Mouse (Mus musculus): ENCODE measurements around the gene Rnf212.
"Not testable (repeated sequence)": the region's sequence is repeated elsewhere in the genome, so short reads cannot be mapped to it uniquely, and the experiment has no call there.

Rnf212 gene

DNA sequence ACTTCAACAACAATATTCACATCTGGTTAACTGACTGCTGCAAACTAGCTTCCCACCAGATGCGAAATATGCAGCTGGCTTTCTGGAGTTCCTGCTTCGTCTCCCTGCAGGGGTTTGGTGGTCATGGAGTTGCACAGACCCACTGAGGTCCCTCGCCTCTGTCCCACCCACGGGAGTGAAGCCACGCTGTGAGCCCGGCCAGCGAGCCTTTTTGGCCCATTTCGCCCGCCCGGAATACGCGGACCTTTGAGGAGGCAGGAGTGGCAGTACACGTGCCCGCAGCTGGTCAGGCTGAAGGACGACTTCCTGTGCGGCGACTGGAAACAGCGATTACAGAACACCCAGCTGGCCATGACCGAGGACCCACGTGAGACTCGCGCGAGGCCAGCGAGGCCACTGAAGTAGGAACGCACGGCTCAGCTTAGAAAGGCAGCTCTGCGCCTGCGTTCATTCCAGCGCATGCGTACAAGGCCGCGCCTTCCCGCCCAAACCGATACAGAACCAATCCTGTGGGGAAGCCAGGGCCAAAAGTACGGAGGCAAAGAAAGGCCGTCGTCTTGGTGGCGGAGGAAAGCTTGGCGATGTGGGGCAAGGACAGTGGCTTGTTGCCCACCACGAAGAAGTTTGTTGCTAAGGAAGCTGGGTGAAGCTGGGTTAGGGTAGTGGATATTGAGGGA is at the start of gene Rnf212:
TSS of gene Rnf212 (minus strand) at position 353 of the 677 bp plus-strand sequence.
- DNase-seq (ENCODE audit: low read depth): no peak

DNA sequence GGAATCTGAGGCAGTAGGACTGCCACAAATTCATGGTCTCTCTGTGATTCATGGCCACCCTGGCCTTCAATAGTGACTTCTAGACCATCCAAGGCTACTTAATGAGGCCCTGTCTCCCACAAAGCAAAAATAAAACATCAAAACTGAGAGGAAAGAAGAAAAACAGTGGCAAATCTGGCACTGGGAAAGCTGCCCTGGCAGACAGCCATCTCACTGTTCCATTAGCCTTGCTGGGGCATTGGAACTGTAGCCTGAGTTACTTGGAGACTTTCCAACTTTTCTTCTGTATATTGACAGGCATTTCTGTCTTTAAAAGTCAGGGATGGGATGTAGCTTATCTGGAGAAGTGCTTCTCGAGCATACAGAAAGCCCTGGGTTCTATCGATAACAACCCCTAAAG is 48.5 kb upstream of the Rnf212 start:
- DNase-seq (ENCODE audit: low read depth): no peak

DNA sequence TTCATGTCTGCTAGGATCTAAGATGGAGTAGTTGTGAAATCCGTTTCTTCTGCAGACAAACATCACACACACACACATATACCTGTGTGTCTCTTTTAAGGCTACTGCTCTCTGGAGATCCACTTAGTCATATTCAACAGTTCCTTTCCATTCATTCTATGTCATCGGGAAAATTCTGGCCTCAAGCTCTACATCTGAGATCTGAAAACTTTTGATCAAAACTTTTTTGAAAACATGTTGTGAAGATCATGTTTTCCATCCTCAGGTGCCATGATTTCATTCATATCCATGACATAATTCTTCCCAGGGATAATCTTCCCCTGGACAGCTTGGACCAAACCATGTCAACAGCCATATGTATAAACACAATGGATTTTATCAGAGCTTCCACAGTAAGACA is 34.0 kb upstream of the Rnf212 start, which contains the start of gene Vmn2r8:
TSS of gene Vmn2r8 (minus strand) at position 101 of the 400 bp plus-strand sequence.
- DNase-seq (ENCODE audit: low read depth): not testable (repeated sequence)

DNA sequence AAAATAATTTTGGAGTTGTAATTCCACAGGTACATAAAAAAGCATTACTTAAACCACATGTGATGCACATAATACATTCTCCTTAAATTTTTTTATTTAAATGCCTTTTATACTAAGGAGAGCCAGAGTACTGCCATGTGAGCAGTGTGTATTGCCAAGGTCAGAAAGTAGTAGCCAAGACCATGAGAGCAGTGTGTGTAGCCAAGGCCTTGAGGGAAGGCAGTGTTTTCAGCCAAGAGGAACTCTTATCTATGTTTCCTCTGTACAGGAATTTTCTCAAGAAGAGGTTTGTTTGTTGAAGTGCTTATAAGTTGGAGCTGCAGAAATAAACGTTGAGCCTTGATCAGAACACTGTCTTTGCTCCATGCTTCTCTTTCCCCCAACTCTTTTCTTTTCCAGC is 28.9 kb upstream of the Rnf212 start:
- no peak for DNase-seq (ENCODE audit: low read depth)

DNA sequence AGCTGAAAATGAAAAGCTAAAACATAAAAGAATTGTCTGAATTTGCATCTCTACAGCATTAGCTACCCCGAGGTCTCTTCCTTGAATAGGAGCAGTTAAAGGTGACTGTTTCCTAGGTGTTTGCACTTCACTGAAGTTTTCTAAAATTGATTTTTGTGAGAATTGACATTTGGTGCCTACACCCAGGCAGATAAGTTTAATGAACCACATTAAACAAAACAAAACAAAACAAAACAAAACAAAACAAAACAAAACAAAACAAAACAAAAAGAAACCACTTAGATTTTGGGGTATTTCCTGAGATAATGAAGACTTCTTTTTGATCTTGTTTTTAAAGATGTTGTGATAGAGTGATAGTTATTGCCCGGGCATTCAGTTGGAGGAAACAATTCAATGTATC is 20.5 kb upstream of the Rnf212 start, which contains the start of gene Tmed11:
TSS of gene Tmed11 (minus strand) at position 101 of the 400 bp plus-strand sequence.
- DNase-seq (ENCODE audit: low read depth): not testable (repeated sequence)

DNA sequence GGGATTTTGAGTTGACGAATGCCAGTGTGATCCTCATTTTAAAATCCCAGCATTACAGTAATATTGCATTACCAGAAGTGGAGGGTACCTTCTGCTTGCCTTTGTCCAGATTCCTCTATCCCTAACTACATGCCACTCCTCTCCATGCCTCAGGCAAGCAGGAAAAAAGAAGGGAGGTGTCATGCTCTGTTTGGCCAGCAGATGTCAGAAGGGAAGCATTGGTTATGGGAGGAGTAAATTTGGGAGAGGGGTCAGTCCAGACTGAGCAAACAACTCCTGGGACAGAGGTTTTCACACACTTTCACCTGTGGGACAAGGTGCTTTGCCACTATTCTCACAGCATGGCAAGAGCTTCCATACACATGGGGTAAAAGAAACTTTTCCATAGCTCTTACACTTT is 15.6 kb upstream of the Rnf212 start:
- not testable (repeated sequence) for DNase-seq (ENCODE audit: low read depth)

DNA sequence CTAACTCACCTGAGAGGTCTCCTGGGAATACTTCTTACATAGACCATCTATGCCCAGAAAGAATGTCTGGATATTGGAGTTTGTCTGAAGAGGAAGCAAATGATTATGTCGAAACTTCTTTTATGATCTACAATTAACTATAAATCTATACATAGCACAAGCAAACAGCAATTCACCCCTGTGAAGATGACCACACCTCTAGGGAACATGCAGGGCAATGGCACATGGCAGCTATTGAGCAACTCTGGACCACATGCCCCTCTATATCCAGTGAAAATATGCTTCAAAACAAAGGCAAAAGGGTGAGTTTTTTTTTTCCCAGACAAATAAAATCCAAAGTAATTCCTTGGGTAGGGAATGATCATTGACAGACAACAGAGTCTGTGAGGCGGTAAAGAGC is 14.8 kb downstream of the Rnf212 start:
- DNase-seq (ENCODE audit: low read depth): no peak

DNA sequence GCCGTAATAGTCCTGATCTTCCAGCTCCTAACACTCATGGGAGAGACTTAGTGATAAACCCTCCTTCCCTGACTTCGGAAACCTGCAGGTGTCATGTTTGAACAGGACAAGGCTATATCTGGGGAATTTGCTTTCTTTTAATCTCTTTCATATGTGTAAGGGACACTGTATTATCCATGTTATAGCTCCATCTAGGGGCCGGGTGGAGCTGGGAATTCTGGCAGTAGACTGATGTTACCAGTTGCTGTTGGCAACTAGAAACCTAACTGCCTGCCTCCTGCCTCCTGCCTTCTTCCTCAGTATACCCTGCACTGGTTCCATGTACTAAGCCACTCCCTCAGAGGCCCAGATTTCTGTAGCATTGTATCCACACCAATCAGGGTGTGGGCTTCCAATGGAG is 16.4 kb downstream of the Rnf212 start:
- peak; percentile 3 for DNase-seq (ENCODE audit: low read depth)

DNA sequence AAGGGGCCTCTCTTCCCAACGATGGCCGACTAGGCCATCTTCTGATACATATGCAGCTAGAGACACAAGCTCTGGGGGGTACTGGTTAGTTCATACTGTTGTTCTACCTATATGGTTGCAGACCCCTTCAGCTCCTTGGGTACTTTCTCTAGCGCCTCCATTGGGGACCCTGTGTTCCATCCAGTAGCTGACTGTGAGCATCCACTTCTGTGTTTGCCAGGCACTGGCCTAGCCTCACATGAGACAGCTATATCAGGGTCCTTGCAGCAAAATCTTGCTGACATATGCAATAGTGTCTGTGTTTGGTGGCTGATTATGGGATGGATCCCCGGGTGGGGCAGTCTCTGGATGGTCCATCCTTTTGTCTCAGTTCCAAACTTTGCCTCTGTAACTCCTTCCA is 23.5 kb downstream of the Rnf212 start:
- not testable (repeated sequence) for DNase-seq (ENCODE audit: low read depth)

DNA sequence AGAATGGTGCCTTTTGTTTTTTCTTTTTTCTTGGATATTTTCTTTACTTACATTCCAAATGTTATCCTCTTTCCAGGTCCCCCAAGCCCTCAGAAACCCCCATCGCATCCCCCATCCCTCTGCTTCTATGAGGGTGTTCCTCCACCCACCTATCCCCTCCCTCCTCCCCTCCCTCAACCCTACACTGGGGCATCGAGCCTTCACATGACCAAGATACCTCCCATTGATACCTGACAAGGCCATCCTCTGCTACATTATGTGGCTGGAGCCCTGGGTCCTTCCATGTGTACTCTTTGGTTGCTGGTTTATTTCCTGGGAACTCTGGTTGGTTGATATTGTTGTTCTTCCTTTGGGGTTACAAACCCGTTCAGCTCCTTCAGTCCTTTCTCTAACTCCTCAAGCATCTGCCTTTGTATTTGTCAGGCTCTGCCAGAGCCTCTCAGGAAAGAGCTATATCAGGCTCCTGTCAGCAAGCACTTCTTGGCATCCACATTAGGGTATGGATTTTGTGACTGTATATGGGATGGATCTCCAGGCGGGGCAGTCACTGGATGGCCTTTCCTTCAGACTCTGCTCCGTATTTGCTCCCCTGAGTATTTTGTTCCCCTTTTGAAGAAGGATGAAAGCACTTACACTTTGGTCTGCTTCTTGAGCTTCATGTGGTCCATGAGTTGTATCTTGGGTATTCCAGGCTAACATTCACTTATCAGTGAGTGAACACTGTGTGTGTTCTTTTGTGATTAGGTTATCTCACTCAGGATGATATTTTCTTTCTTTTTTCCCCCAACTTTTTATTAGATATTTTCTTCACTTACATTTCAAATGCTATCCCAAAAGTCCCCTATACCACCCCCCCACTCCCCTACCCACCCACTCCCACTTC is 24.2 kb downstream of the Rnf212 start:
- no peak for DNase-seq (ENCODE audit: low read depth)

DNA sequence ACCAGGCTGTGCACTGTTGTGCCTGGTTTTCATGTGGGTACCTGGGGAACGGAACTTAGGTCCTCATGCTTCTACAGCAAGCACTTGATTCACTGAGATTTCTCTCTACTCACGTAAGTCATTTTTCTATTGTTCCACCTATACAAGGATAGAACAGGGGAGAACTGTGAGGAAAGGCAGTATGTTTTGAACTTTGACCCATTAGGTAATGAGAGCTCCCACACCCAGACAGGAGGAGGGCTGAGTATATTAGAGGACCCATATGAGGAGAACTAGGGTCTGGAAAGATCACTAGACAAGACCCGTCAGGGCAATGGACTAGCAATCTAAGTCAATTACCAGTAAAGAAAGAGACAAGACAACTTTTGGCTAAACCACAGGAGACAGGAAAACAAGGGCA is 30.2 kb downstream of the Rnf212 start:
- DNase-seq (ENCODE audit: low read depth): no peak

DNA sequence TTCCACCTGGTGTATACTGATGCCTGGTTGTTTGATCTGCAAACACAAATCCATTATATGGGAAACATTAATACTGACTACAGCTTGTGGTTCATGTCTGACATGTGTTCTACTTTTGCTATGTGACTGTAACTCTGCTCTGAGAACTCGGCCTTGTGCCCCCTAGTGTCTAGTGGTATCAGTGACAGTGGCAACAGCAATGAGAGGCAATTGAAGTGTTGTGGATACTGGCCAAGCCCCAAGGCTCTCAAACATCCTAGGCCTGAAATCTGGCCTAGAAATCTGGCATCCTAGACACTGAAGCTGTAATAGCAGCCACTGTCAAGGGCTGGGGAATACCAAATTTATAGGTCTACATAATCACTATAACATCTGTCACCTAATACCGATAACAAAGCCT is 30.9 kb downstream of the Rnf212 start:
- no peak for DNase-seq (ENCODE audit: low read depth)

DNA sequence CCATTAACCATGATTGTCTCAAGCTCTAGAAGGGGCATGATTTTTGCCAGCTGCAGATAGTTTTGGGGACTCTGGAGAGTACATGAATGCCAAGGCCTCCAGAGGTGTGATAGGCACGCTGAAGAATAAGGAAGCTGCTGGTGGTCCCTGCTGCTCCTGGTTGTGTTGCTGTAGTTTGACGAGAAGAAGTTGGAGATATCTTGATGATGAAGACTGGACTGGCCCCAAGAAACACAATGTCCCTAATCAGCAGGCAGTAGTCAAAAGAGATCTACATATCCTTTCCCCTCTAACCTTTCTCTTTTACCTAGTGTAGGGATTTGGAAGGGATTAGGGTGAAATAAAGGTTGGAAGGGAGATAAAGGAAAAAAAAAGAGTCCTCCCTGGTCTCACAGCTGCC is 32.2 kb downstream of the Rnf212 start:
- no peak for DNase-seq (ENCODE audit: low read depth)

DNA sequence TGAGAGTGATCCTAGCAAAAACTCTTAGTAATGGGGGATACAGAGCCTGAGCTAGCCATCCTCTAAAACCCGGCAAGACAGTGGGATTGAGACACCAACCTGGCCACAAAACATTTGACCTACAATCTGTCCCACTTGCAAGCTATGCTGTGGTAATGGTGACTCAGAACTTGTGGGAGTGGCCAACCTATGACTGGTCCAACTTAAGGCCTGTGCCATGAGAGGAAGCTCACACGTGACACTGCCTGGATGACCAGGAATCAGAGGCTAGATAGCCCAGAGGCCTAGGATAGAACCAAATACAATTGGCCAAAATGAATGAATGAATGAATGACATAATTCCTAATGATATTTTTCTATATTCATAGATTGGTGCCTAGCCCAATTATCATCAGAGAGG is 32.9 kb downstream of the Rnf212 start:
- DNase-seq (ENCODE audit: low read depth): no peak

DNA sequence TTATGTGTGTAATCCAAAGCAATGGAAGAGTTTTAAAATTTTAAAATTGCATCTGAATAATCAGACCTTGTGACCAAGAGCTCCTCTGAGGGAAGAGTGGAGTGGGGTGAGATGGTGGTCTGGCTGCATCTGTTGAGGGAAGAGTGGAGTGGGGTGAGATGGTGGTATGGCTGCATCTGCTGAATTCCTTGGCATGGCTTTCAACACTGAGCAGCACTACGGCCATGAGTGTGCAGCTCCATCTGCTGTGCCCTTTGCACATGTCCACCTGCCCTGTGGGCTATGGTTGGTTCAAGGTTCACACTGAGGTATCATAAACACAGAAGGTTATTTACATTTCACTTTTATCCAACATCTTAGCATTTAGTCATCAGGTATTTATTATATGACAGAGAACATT is 47.4 kb downstream of the Rnf212 start:
- DNase-seq (ENCODE audit: low read depth): no peak

DNA sequence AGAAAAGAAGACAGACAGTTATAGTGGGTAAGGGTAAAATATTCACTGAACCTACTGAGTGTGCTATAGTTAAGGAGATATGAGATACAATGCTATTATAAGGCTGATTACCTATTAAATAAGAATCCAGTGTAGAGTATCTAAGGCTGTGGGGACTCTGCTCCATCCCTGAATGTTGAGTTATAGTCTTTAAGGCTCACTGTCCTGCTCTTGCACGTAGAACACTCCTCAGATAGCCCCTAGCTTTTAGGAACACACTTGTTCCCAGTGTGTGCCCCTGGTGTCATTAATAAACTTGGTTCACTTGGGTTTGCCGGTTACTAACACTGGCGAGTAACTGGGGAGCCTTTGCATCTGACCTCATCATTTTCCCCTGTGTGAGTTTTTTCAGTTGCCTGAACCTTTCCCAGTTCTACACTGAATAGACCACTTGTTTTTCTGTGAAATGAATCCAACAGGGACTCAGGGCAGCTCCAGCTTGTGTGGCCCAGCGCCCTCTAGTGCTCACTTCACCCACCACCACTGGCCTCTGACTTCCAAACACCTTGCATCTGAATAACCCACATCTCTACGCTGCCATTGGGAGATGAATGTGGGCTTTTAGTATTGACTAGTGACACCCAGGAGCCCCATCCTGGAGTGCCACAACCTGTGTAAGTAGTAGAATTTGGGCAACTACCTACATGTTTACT is 48.1 kb downstream of the Rnf212 start:
- peak; percentile 57 for DNase-seq (ENCODE audit: low read depth)

DNA sequence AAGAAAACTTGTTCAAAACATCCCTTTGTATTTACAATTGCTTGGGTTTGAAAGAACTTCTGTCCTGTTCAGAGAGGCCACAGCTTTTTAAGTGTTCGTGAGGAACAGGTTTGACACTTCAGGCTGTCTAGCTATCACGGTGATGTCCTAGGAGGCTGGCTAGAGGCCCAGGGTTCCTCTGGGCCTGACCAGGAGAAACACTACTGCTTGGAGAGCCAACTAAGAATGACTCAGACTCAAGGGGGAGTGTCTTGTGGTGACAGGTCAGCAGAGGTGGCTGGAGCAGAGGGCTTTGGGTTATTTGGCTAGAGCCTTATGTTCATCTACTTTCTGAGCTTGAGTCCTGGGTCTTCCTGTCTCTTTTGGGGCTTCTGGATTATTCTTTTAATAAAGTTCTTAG is 50.8 kb downstream of the Rnf212 start:
- no peak for DNase-seq (ENCODE audit: low read depth)

DNA sequence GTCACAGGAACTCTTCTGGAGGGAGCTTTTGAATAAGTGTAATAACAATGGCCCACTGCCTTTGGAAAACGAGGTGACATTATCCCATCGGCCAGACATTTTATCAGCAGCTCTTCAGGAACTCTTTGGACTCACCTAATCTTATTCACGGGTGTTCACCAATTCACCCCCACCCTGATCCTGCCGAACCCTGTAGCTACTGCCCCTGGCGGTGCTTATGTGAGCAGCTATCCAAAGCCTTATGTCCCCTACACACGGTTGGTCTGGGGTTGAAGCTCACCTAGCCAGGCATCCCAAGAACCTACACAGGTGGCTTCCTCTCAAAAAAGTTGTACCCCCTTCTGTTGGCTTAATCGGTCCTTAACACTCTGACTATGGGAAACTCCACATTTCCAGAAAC is 55.0 kb downstream of the Rnf212 start:
- DNase-seq (ENCODE audit: low read depth): no peak

DNA sequence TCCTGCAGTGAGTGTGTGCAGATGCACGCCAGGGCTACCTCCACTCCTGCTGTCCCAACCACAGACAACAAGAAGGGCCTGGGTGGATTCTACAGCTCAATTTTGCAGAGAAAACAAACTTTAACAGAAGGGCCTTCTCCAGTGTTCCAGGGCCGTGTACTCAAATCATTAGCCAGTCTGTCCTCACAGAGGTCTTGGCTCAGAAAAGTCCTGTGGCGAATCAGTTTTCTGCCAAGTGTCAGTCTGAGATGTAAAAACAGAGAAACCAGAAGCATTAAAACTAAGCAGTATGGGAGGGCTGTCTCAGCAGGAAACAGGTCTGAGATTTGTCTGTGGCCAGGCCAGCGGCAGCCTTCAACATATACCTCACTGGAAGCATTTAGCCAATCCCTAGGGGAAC is 56.7 kb downstream of the Rnf212 start:
- no peak for DNase-seq (ENCODE audit: low read depth)

DNA sequence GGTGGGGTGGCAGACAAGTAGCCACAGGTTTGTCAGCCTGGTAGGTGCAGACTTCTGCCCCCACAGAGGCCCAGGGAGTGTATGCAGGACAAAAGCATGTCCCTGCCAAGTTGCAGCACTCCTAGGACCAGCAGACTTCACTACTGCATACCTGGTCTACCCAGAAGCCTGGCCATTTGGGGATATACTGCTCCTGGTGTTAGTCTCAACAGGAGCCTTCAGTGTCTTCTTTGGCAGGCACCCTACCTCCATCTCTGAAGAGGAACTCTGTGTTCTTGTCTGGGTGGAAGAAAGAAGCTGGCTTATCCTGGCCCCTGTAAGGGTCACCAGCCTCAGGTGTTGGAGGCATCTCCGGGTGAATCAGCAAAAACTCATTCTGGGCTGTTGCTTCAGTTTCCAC is 58.8 kb downstream of the Rnf212 start:
- DNase-seq (ENCODE audit: low read depth): no peak

DNA sequence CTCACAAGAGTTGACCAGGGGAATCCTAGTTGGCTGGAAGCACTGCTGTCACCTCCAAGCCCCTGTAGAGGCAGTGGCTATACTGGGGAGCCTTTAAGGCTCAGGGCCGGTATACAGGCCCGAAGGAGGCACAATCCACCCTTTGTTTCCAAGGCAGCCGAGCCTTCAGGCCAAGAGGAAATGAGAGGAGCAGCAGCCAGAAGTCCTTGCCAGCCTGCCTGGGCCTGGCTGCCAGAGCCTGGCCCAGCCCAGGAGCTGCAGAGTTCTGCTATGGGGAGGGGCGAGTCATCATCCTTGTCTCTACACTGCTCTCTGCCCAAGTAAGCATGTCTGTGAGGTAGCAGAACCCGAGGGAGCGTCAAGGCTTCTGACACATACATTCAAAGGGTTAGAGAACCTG is 60.6 kb downstream of the Rnf212 start:
- no peak for DNase-seq (ENCODE audit: low read depth)

DNA sequence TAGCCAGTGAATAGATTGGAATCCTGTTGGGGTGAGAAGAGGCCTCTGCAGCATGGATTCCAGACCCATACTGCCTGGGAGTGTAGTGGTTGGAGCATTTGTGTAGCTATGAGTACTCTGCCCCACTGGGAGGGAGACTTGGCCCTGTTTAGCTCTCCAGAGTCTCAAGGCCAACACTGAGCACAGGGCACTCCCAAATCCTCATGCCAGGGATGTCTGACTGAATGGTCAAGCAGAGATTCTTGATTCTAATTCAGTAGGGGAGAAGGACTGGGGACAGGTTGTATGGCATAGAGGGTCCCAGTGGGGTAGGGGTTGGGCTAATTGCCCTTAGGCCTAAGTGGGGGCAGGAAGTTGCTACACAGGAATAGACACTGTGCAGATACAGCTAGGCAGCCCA is 61.1 kb downstream of the Rnf212 start:
- no peak for DNase-seq (ENCODE audit: low read depth)

DNA sequence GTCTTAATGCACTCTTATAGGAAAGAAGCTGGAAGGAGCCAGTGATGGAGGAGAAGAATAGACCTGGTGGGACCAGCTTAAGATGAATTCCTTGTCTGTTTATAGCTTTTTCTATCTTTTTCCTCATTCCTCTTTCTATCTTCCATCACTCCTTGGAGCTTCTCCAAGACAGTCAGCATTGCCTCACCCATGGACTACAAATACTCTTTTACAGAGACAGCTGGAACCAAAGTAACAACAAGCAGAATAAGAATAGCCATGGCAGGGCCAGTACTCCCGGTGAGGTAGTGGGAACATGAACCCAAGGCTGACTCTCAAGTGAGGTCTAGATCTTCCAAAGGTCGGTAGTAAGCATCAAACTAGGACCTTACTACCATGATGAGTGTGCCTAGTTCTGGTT is 61.7 kb downstream of the Rnf212 start:
- DNase-seq (ENCODE audit: low read depth): no peak
